Mouse (Mus musculus) liver, embryonic 11.5 days (tissue): ENCODE results near the gene Plcg1. TPM values are rescaled to one million over a fixed set of nuclear protein-coding genes. Genes with fewer than 3 reads are reported as not detected.

Experiments
- ATAC-seq: fragments of 200-750 bp; cut with Nextera tagmentation; replicated peaks from 2 replicates; pipeline ENCODE4 v1.8.0; 2017; ENCODE audit warnings: moderate number of reproducible peaks, mild to moderate bottlenecking, moderate TSS enrichment, moderate library complexity; ENCODE audit not compliant: low FRiP score
- DNase-seq: peaks from one replicate; pipeline ENCODE4 v3.0.0-alpha.2; 2017; ENCODE audit warnings: low spot score
- H3K27ac ChIP-seq: fragments of 300-500 bp; sonication (generic); 2 replicates; pipeline ENCODE4 v1.5.1; 2014; ENCODE audit warnings: mild to moderate bottlenecking, low read depth, low read length, control low read depth
- H3K27me3 ChIP-seq: fragments of 300-500 bp; sonication (generic); replicated peaks from 2 replicates; pipeline ENCODE4 v1.6.1; 2014; ENCODE audit warnings: low read length, mixed read lengths; ENCODE audit not compliant: control insufficient read depth, insufficient read depth
- H3K36me3 ChIP-seq: fragments of 300-500 bp; sonication (generic); 2 replicates; pipeline ENCODE4 v1.6.1; 2014; ENCODE audit warnings: mild to moderate bottlenecking, low read length, moderate library complexity, mixed read lengths; ENCODE audit not compliant: control insufficient read depth, insufficient read depth
- H3K4me1 ChIP-seq: fragments of 300-500 bp; sonication (generic); replicated peaks from 2 replicates; pipeline ENCODE4 v1.6.1; 2014; ENCODE audit warnings: low read length, mixed read lengths; ENCODE audit not compliant: control insufficient read depth, insufficient read depth
- H3K4me2 ChIP-seq: fragments of 300-500 bp; sonication (generic); 2 replicates; pipeline ENCODE4 v1.6.1; 2014; ENCODE audit warnings: mild to moderate bottlenecking, control low read depth, moderate library complexity
- H3K4me3 ChIP-seq: fragments of 300-500 bp; sonication (generic); 2 replicates; pipeline ENCODE4 v1.5.1; 2014; ENCODE audit warnings: low read depth, low read length, control low read depth
- H3K9ac ChIP-seq: fragments of 300-500 bp; sonication (generic); 2 replicates; pipeline ENCODE4 v1.6.1; 2014; ENCODE audit warnings: low read depth, low read length, control low read depth
- H3K9me3 ChIP-seq: fragments of 300-500 bp; sonication (generic); 2 replicates; pipeline ENCODE4 v1.6.1; 2016; ENCODE audit warnings: low read length, inconsistent platforms, mixed read lengths; ENCODE audit not compliant: control insufficient read depth
- WGBS: fragments of 180-500 bp; shearing (Covaris S2); extraction: QIAGEN DNeasy Blood & Tissue Kit; methylation state at CpG from one replicate; pipeline ENCODE4 v1.1.7; 2014; 5-methylcytosine and 5-hydroxymethylcytosine counted together
- polyA plus RNA-seq: library from polyadenylated mRNA; unstranded; fragments of >200 nt; fragmentation: Nextera tagmentation; extraction: Ambion mirVana; gene quantifications from 2 replicates; pipeline ENCODE4 v1.2.1, GENCODE M21; 2014

The Plcg1 gene
- polyA plus RNA-seq, 1 experiment from 2014 or later, result 22.3 TPM

DNA sequence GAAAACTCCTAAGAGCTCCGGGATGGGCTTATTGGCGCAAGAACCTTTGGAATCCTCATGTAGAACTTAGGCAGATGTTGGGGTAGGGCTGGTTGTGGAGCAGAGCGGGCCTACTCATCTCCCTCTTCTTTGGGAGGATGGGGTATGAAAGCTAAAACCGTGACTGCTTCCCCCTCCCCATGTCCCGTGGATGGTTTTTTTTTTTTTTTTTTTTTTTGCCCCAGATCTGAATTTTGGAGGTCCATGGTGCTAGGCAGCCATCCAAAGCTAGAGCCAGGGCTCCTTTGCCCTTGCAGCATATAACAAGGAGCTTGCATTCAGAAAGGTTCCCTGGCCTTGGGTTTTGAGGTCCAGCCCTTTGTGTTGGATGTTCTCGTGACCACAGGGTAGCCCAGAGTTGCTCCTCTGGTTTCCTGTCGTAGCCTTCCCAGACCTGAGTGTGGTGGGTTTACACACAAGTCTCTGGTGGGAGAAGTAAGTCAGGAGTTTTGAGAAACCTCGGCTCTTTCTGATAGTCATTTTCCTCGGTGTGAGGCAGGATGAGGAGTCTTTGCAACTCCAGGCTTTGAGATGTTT lies 1.4 kb downstream of the Plcg1 start:
- Histone ChIP-seq H3K9me3 (no peaks in the 10 kb centered on the region), H3K9ac (peak overlapping the region; percentile 89), H3K4me1 (peaks cover 19% of the 10 kb centered on the region), H3K27ac (no peak overlapping the region), H3K27me3 (no peaks in the 10 kb centered on the region), H3K36me3 (no peaks in the 10 kb centered on the region), H3K4me2 (peak overlapping the region; percentile 89), H3K4me3 (peak overlapping the region; percentile 94)
- 31% methylated on average over 8 of the region's 9 CpGs for WGBS
- ATAC-seq, result no peak
- DNase-seq, result no peak

GRCm38 (mm10) chr2:160733131-160733531 lies 2.0 kb downstream of the Plcg1 start:
- DNase-seq, result no peak
- H3K4me1 ChIP-seq, result peaks cover 19% of the 10 kb centered on the region
- H3K4me3 ChIP-seq, result peak overlapping the region; percentile 94

DNA sequence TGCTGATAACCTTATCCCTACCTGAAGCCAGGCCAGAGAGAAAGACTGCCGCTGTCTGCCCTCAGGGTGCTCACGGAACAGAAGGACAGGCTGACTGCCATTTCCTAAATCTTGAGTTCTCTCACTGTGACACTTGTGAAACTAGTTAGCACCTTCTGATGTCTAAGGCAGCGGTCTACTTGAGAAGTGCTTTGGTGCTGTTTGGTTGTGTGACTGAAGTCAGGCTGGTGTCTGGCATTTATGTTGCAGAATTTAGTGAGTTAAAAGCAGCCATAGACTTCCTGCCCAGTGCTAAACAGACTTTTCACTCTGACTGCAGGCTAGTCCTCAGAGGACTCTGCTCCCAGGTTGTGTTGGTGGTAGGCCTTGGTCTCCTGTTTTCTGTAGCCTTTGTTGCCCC lies 3.2 kb downstream of the Plcg1 start:
- H3K27me3 ChIP-seq, result no peaks in the 10 kb centered on the region
- H3K9me3 ChIP-seq, result no peaks in the 10 kb centered on the region
- no peak overlapping the region for H3K4me3 ChIP-seq
- no peak for ATAC-seq
- no peaks in the 10 kb centered on the region for H3K36me3 ChIP-seq
- H3K4me1 ChIP-seq, result peaks cover 24% of the 10 kb centered on the region
- WGBS, result 77% methylated on average over 3 of the region's 3 CpGs
- no peak overlapping the region for H3K4me2 ChIP-seq
- H3K27ac ChIP-seq, result no peak overlapping the region
- no peak for DNase-seq
- H3K9ac ChIP-seq, result no peak overlapping the region

More at GRCm38 (mm10) chr2:160733131-160733531, 2.0 kb downstream of the Plcg1 start:
- Histone ChIP-seq H3K9ac (no peak overlapping the region), H3K4me2 (peak overlapping the region; percentile 89), H3K27ac (no peak overlapping the region), H3K27me3 (no peaks in the 10 kb centered on the region), H3K9me3 (no peaks in the 10 kb centered on the region), H3K36me3 (no peaks in the 10 kb centered on the region)
- WGBS, result 41% methylated on average over 7 of the region's 7 CpGs
- ATAC-seq, result no peak

GRCm38 (mm10) chr2:160735706-160736310 lies 4.7 kb downstream of the Plcg1 start:
- H3K9ac ChIP-seq, result no peak overlapping the region
- no peaks in the 10 kb centered on the region for H3K27me3 ChIP-seq
- H3K4me3 ChIP-seq, result no peak overlapping the region
- ATAC-seq (no peak), DNase-seq (no peak)
- peaks cover 32% of the 10 kb centered on the region for H3K4me1 ChIP-seq
- H3K36me3 ChIP-seq, result no peaks in the 10 kb centered on the region
- no peaks in the 10 kb centered on the region for H3K9me3 ChIP-seq
- H3K27ac ChIP-seq, result no peak overlapping the region
- H3K4me2 ChIP-seq, result no peak overlapping the region
- WGBS, result 70% methylated on average over 5 of the region's 5 CpGs

GRCm38 (mm10) chr2:160736466-160736865 lies 5.4 kb downstream of the Plcg1 start:
- 82% methylated on average over 3 of the region's 3 CpGs for WGBS
- no peaks in the 10 kb centered on the region for H3K36me3 ChIP-seq
- no peak overlapping the region for H3K9ac ChIP-seq
- no peaks in the 10 kb centered on the region for H3K27me3 ChIP-seq
- ATAC-seq, result no peak
- no peak for DNase-seq
- no peak overlapping the region for H3K4me3 ChIP-seq
- H3K9me3 ChIP-seq, result no peaks in the 10 kb centered on the region
- H3K4me2 ChIP-seq, result no peak overlapping the region
- H3K27ac ChIP-seq, result no peak overlapping the region
- peaks cover 33% of the 10 kb centered on the region for H3K4me1 ChIP-seq

DNA sequence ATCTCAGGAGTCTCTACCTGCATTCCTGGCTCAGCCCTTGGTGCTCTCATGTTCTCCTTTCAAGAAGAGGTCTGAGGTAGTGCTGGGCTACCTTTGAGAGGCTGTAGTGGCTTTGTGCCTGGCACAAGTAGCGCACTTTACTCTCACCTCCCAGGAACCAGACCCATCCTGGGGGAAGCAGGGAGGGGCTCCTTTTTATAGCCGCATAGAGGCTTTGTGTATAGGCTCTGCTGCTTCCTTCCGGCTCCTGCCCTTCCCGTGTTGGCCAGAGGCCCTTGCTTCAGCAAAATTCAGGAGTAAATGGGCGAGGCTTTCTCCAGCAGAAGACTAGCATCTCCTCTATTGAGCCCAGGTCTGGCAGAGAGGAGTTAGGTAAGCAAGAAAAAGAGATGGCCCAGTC lies 7.3 kb downstream of the Plcg1 start:
- Histone ChIP-seq H3K9me3 (no peaks in the 10 kb centered on the region), H3K9ac (no peak overlapping the region), H3K4me3 (no peak overlapping the region), H3K36me3 (no peaks in the 10 kb centered on the region), H3K27me3 (no peaks in the 10 kb centered on the region), H3K4me2 (no peak overlapping the region), H3K27ac (no peak overlapping the region), H3K4me1 (peaks cover 45% of the 10 kb centered on the region)
- WGBS, result 65% methylated on average over 5 of the region's 5 CpGs
- ATAC-seq (no peak), DNase-seq (no peak)

DNA sequence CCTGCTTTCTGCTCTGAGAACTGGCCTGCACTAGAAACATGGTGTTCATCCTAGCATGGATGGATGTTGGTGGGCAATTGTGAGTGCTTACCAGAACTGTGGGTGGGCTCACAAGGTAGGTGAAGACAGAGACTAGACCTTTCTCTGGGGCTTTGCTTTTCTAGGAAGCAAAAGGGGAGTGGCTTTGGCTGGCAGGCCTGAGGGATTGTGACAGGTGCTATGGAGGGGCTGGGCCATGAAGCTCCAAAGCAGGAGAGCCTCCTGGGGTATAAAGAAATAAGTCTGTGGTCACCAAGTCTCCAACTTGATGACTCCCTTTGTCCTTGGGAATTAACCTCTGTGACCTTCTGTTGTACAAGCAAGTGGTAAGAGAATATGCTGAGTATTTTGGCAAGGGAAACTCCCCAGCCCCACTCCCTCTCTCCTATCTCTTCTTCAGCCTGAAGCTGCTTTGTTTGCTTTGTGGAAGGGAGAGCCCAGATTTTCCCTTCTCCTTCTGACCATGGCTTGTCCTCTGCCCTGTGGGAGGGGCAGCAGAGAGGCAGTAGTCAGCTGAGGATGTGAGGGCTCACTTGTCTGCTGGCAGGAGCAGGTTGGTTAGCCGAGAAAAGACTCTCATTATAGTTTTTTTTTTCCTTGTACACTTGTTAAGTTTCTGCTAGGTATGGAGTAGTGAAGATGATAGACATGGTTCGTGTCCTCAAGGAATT lies 8.7 kb downstream of the Plcg1 start:
- Histone ChIP-seq H3K9ac (no peak overlapping the region), H3K4me3 (no peak overlapping the region), H3K4me1 (peaks cover 42% of the 10 kb centered on the region), H3K36me3 (no peaks in the 10 kb centered on the region; the same call in 1 of the 2 replicates), H3K9me3 (no peaks in the 10 kb centered on the region), H3K27ac (0 out of 2 replicates have a peak overlapping the region, but pooled peaks have one; percentile 13), H3K27me3 (no peaks in the 10 kb centered on the region), H3K4me2 (no peak overlapping the region)
- ATAC-seq, result no peak
- DNase-seq, result no peak
- WGBS, result 51% methylated on average over 2 of the region's 2 CpGs

- no peak overlapping the region for H3K4me3 ChIP-seq
- H3K9ac ChIP-seq, result no peak overlapping the region
- no peak overlapping the region for H3K27ac ChIP-seq
- no peaks in the 10 kb centered on the region for H3K9me3 ChIP-seq
- no peak for ATAC-seq
- DNase-seq, result no peak
- H3K4me1 ChIP-seq, result peaks cover 41% of the 10 kb centered on the region
- H3K4me2 ChIP-seq, result no peak overlapping the region
- WGBS, result 67% methylated on average over 11 of the region's 11 CpGs
- H3K36me3 ChIP-seq, result no peaks in the 10 kb centered on the region; the same call in 1 of the 2 replicates
- no peaks in the 10 kb centered on the region for H3K27me3 ChIP-seq
These were observed 9.5 kb downstream of the Plcg1 start for GRCm38 (mm10) chr2:160740521-160741156.
